Mouse (Mus musculus) MEL (cell line): ENCODE results near the gene Adgrf3. TPM values are rescaled to one million over a fixed set of nuclear protein-coding genes. Genes with fewer than 3 reads are reported as not detected.

Source experiments
- DNase-seq: peaks from one replicate; pipeline ENCODE4 v3.0.0; 2011; ENCODE audit warnings: low read depth, low spot score
- H3K27ac ChIP-seq: 2 replicates; pipeline ENCODE4 v1.5.1; 2012; ENCODE audit warnings: low read depth, mild to moderate bottlenecking, control low read depth, low read length, moderate library complexity; ENCODE audit not compliant: control insufficient read depth
- H3K27me3 ChIP-seq, 2 experiments: fragments of 150-350 bp in 1 of 2; sonication (generic) in 1 of 2; 2 replicates each; pipeline ENCODE4 v1.6.1; 2012; ENCODE audit warnings: low read length in 2 of 2, mild to moderate bottlenecking in 2 of 2, improper control_type of control experiment in 1 of 2, moderate library complexity in 1 of 2; ENCODE audit not compliant: insufficient read depth in 2 of 2, control insufficient read depth in 1 of 2
- H3K36me3 ChIP-seq, 2 experiments: 2 replicates each; pipeline ENCODE4 v1.6.1; 2012 to 2014; ENCODE audit warnings: low read length in 2 of 2, improper control_type of control experiment in 1 of 2, inconsistent platforms in 1 of 2, mild to moderate bottlenecking in 1 of 2; ENCODE audit not compliant: insufficient read depth in 2 of 2, control insufficient read depth in 1 of 2
- H3K4me1 ChIP-seq, 2 experiments: fragments of 150-350 bp in 1 of 2; sonication (generic) in 1 of 2; 2 replicates each; pipeline ENCODE4 v1.6.1; 2012; ENCODE audit warnings: low read length in 2 of 2, improper control_type of control experiment in 1 of 2, mild to moderate bottlenecking in 1 of 2; ENCODE audit not compliant: insufficient read depth in 2 of 2, control insufficient read depth in 1 of 2
- H3K4me3 ChIP-seq, 2 experiments: fragments of 150-350 bp in 1 of 2; sonication (generic) in 1 of 2; 2 replicates each; pipeline ENCODE4 v1.5.1; 2012; ENCODE audit warnings: low read depth in 2 of 2, low read length in 2 of 2, mild to moderate bottlenecking in 2 of 2, moderate library complexity in 2 of 2, control low read depth in 1 of 2, improper control_type of control experiment in 1 of 2; ENCODE audit not compliant: control insufficient read depth in 1 of 2, insufficient read depth in 1 of 2
- H3K79me2 ChIP-seq: 2 replicates; pipeline ENCODE4 v1.6.1; 2012; ENCODE audit warnings: mild to moderate bottlenecking, low read length, moderate library complexity; ENCODE audit not compliant: control insufficient read depth, poor library complexity, insufficient read depth
- H3K9ac ChIP-seq: 2 replicates; pipeline ENCODE4 v1.6.1; 2012; ENCODE audit warnings: low read depth, mild to moderate bottlenecking, control low read depth, low read length, moderate library complexity; ENCODE audit not compliant: control insufficient read depth, poor library complexity, severe bottlenecking
- H3K9me3 ChIP-seq: fragments of 150-350 bp; sonication (generic); replicated peaks from 2 replicates; pipeline ENCODE4 v1.6.1; 2012; ENCODE audit warnings: mild to moderate bottlenecking, low read length, improper control_type of control experiment, moderate library complexity; ENCODE audit not compliant: insufficient read depth
- CHD2 ChIP-seq: IDR thresholded peaks from 2 replicates; pipeline ENCODE4 v1.6.1; 2011; ENCODE audit warnings: low read length, improper control_type of control experiment
- CTCF ChIP-seq, 3 experiments: IDR thresholded peaks in 2 of 3; conservative IDR thresholded peaks in 1 of 3; 2 replicates each; pipeline ENCODE4 v1.5.1; 2011 to 2012; ENCODE audit warnings: low read length in 3 of 3, low read depth in 2 of 3, mild to moderate bottlenecking in 2 of 3, improper control_type of control experiment in 1 of 3, inconsistent platforms in 1 of 3, mixed read lengths in 1 of 3, moderate library complexity in 1 of 3; ENCODE audit not compliant: control insufficient read depth in 1 of 3, insufficient read depth in 1 of 3, poor library complexity in 1 of 3, severe bottlenecking in 1 of 3
- E2F4 ChIP-seq: IDR thresholded peaks from 2 replicates; pipeline ENCODE4 v1.6.1; 2011; ENCODE audit warnings: low read depth, low read length, improper control_type of control experiment, borderline replicate concordance
- ELF1 ChIP-seq: IDR thresholded peaks from 2 replicates; pipeline ENCODE4 v1.6.1; 2014; ENCODE audit warnings: low read depth, mild to moderate bottlenecking, inconsistent platforms, low read length, improper control_type of control experiment, moderate library complexity
- EP300 ChIP-seq, 2 experiments: IDR thresholded peaks; 2 replicates each; pipeline ENCODE4 v1.6.1; 2011; ENCODE audit warnings: improper control_type of control experiment in 2 of 2, low read length in 2 of 2, low read depth in 1 of 2, mild to moderate bottlenecking in 1 of 2
- ETS1 ChIP-seq: IDR thresholded peaks from 2 replicates; pipeline ENCODE4 v1.6.1; 2012; ENCODE audit warnings: low read depth, mild to moderate bottlenecking, inconsistent platforms, low read length, improper control_type of control experiment, moderate library complexity
- GABPA ChIP-seq: IDR thresholded peaks from 2 replicates; pipeline ENCODE4 v1.6.1; 2012; ENCODE audit warnings: low read depth, mild to moderate bottlenecking, inconsistent platforms, low read length, improper control_type of control experiment, moderate library complexity
- JUND ChIP-seq: IDR thresholded peaks from 2 replicates; pipeline ENCODE4 v1.6.1; 2011; ENCODE audit warnings: low read depth, mild to moderate bottlenecking, improper control_type of control experiment, low read length
- MAFK ChIP-seq: IDR thresholded peaks from 2 replicates; pipeline ENCODE4 v1.6.1; 2011; ENCODE audit warnings: low read depth, mild to moderate bottlenecking, low read length, improper control_type of control experiment, borderline replicate concordance
- MAX ChIP-seq: IDR thresholded peaks from 2 replicates; pipeline ENCODE4 v1.6.1; 2011; ENCODE audit warnings: low read length, improper control_type of control experiment
- MAZ ChIP-seq: IDR thresholded peaks from 2 replicates; pipeline ENCODE4 v1.6.1; 2012; ENCODE audit warnings: low read depth, mild to moderate bottlenecking, inconsistent platforms, low read length, improper control_type of control experiment
- MEF2A ChIP-seq: IDR thresholded peaks from 2 replicates; pipeline ENCODE4 v1.6.1; 2014; ENCODE audit warnings: low read depth, mild to moderate bottlenecking, inconsistent platforms, low read length, improper control_type of control experiment; ENCODE audit not compliant: poor library complexity, insufficient replicate concordance, severe bottlenecking; ENCODE audit errors: extremely low read depth
- MXI1 ChIP-seq: IDR thresholded peaks from 2 replicates; pipeline ENCODE4 v1.6.1; 2011; ENCODE audit warnings: mild to moderate bottlenecking, low read depth, low read length, improper control_type of control experiment
- NELFE ChIP-seq: IDR thresholded peaks from 2 replicates; pipeline ENCODE4 v1.6.1; 2011; ENCODE audit warnings: low read depth, low read length, improper control_type of control experiment
- NRF1 ChIP-seq: IDR thresholded peaks from 2 replicates; pipeline ENCODE4 v1.6.1; 2014; ENCODE audit warnings: low read depth, mild to moderate bottlenecking, inconsistent platforms, low read length, improper control_type of control experiment, moderate library complexity; ENCODE audit not compliant: poor library complexity, insufficient read depth, severe bottlenecking
- POLR2AphosphoS2 ChIP-seq: IDR thresholded peaks from 2 replicates; pipeline ENCODE4 v1.6.1; 2011; ENCODE audit warnings: low read length, improper control_type of control experiment
- POLR2AphosphoS5 ChIP-seq: IDR thresholded peaks from 2 replicates; pipeline ENCODE4 v1.6.1; 2012; ENCODE audit warnings: low read depth, borderline replicate concordance, mild to moderate bottlenecking, inconsistent platforms, low read length, moderate library complexity, mixed read lengths
- RCOR1 ChIP-seq: IDR thresholded peaks from 2 replicates; pipeline ENCODE4 v1.6.1; 2012; ENCODE audit warnings: low read depth, mild to moderate bottlenecking, inconsistent platforms, low read length, improper control_type of control experiment
- SIN3A ChIP-seq: IDR thresholded peaks from 2 replicates; pipeline ENCODE4 v1.6.1; 2012; ENCODE audit warnings: low read length, improper control_type of control experiment, inconsistent platforms
- SMC3 ChIP-seq: IDR thresholded peaks from 2 replicates; pipeline ENCODE4 v1.6.1; 2011; ENCODE audit warnings: low read depth, low read length, improper control_type of control experiment
- TAL1 ChIP-seq: IDR thresholded peaks from 2 replicates; pipeline ENCODE4 v1.6.1; 2012; ENCODE audit warnings: mild to moderate bottlenecking, inconsistent platforms, low read length, moderate library complexity, mixed read lengths
- TCF12 ChIP-seq: IDR thresholded peaks from 2 replicates; pipeline ENCODE4 v1.6.1; 2014; ENCODE audit warnings: low read depth, mild to moderate bottlenecking, inconsistent platforms, low read length, improper control_type of control experiment, moderate library complexity
- UBTF ChIP-seq: IDR thresholded peaks from 2 replicates; pipeline ENCODE4 v1.6.1; 2012; ENCODE audit warnings: low read depth, mild to moderate bottlenecking, inconsistent platforms, low read length, improper control_type of control experiment, moderate library complexity, borderline replicate concordance; ENCODE audit not compliant: insufficient read depth
- USF1 ChIP-seq: IDR thresholded peaks from 2 replicates; pipeline ENCODE4 v1.6.1; 2014; ENCODE audit warnings: low read depth, mild to moderate bottlenecking, inconsistent platforms, low read length, improper control_type of control experiment, moderate library complexity
- USF2 ChIP-seq, 2 experiments: IDR thresholded peaks; 2 replicates each; pipeline ENCODE4 v1.6.1; 2011 to 2012; ENCODE audit warnings: improper control_type of control experiment in 2 of 2, low read length in 2 of 2, borderline replicate concordance in 1 of 2, inconsistent platforms in 1 of 2, low read depth in 1 of 2, mild to moderate bottlenecking in 1 of 2; ENCODE audit not compliant: insufficient read depth in 1 of 2
- ZC3H11A ChIP-seq: IDR thresholded peaks from 2 replicates; pipeline ENCODE4 v1.6.1; 2012; ENCODE audit warnings: low read depth, mild to moderate bottlenecking, inconsistent platforms, low read length, improper control_type of control experiment
- ZKSCAN1 ChIP-seq: IDR thresholded peaks from 2 replicates; pipeline ENCODE4 v1.6.1; 2012; ENCODE audit warnings: low read depth, mild to moderate bottlenecking, inconsistent platforms, low read length, improper control_type of control experiment, moderate library complexity
- ZMIZ1 ChIP-seq: IDR thresholded peaks from 2 replicates; pipeline ENCODE4 v1.6.1; 2012; ENCODE audit warnings: low read depth, mild to moderate bottlenecking, inconsistent platforms, low read length, improper control_type of control experiment, moderate library complexity
- polyA plus RNA-seq, 2 experiments: library from polyadenylated mRNA; stranded (reverse) in 1 of 2; unstranded in 1 of 2; fragments of >175 nt in 1 of 2; fragments of >200 nt in 1 of 2; gene quantifications; 2 replicates each; pipeline versions ENCODE4 v1.2.1 to v1.2.4; 2012; ENCODE audit warnings: low replicate concordance in 2 of 2, low read depth in 1 of 2; ENCODE audit not compliant: insufficient read length in 2 of 2, insufficient read depth in 1 of 2, missing spikeins in 1 of 2
- total RNA-seq: library from RNA; depleted of rRNA; stranded (reverse); fragments of 300-350 nt; gene quantifications from 2 replicates; pipeline ENCODE4 v1.2.3, GENCODE M21; 2012

Gene Adgrf3
- total and polyA plus RNA-seq, 3 experiments, result 1.7 to 2.7 TPM; not detected in 1

DNA sequence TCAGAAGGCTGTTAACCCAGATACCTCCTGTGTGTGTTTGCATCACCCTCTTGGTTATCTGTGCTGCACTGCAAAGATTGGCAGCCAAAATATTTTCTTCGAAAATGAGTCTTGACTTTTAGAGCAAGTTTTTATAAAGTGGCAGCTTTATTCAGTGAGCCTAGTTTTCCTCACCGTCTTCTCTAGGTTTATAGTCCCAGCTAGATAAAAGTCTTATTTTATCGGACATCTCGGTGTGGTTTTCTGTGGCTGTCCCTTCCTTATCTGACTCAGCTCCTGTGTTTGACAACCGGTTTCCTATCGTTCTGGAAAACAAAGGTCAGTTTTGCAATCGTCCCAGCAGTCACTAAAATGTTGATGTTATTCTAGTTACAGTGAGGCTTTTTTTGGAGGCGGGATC is 28.5 kb upstream of the Adgrf3 start (continued):
- TF ChIP-seq ELF1 (0 out of 2 replicates have a peak, but pooled peaks have one; percentile 7), TAL1 (peak; percentile 36), POLR2AphosphoS2 (no peak), RCOR1 (peak; percentile 68)

DNA sequence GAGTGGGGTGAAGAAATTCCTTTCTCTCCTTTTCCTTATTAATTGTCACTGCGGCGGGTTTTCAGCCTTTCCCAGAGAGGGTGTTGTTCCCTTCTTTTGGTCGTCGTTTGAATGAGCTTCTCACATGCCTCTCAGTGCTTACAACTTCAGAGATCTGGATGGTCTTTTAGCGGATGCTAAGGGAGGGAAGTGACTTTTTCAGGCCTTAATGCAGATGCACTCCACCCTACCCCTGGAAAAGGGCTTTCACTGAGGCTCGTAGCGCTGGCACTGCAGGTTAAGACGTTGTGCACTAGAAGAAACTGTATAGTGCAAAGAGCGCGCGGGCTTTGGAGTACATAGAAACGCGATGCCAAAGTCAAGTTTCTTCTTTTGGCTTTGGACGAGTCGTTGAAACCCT is 27.5 kb upstream of the Adgrf3 start:
- Histone ChIP-seq H3K9me3 (no peaks in the 10 kb centered on the region), H3K4me3 (peak overlapping the region; percentile 81 to 85), H3K9ac (peak overlapping the region; percentile 82), H3K36me3 (peaks cover under 1 to 36% of the 10 kb centered on the region in 2 experiments; a peak in 3 of 4 replicates), H3K4me1 (peaks cover 21 to 22% of the 10 kb centered on the region in 2 experiments), H3K27ac (peak overlapping the region; percentile 80), H3K27me3 (no peaks in the 10 kb centered on the region), H3K79me2 (peaks cover 56% of the 10 kb centered on the region)
- DNase-seq, result peak; percentile 84
- TF ChIP-seq ELF1, result no peak
- no peak for TF ChIP-seq POLR2AphosphoS5
- no peak for TF ChIP-seq USF1
- TF ChIP-seq USF2 (IDR thresholded peaks at IDR 0.05; ENCODE audit: borderline replicate concordance in 1 of 2, insufficient read depth in 1 of 2, low read depth in 1 of 2, low read length in 2 of 2), result no peak
- TF ChIP-seq MAZ, result no peak
- TF ChIP-seq E2F4, result no peak
- peak; percentile 42; the same call in 1 of the 2 replicates for TF ChIP-seq SIN3A
- no peak for TF ChIP-seq SMC3
- no peak for TF ChIP-seq ZC3H11A
- no peak for TF ChIP-seq JUND
- TF ChIP-seq GABPA, result no peak
- TF ChIP-seq NRF1, result peak; percentile 3; the same call in 1 of the 2 replicates

DNA sequence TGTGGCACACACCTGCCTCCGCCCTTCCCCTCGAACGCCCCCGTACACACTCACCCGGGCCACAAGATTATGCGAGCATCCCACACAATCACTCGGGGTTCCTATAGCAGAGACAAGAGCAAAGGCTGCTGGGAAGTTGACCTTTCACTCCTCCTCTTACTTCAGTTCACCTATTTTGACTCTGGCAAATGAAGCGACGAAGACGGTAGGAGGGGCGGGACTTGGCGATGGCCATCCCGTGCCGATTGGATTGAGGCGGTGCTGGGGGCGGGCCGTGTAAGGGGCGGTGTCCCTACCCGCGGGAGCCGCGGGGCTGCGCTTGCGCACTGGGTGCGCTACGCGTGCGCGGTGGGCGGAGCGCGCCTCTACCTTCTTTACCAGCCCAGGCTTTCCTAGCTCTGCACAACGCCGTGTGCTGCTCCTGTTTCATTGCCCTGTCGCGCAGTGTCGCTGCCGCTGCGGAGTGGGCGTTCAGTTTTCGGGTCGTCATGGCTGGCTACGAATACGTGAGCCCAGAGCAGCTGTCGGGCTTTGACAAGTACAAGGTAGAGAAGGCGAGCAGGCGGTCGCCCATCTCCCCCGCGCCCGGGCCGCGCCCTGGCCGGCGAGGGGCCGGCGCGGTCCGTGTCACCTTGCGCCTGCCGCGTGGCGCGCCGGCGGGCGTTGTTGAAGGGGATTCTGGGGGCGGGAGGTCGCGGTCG is 26.9 kb upstream of the Adgrf3 start, which contains the start of gene Selenoi:
TSS of gene Selenoi (plus strand) at position 311 of the 701 bp plus-strand sequence.
- H3K9me3 ChIP-seq, result no peaks in the 10 kb centered on the region
- H3K79me2 ChIP-seq, result peaks cover 51% of the 10 kb centered on the region
- H3K36me3 ChIP-seq, result peaks cover 0 to 34% of the 10 kb centered on the region in 2 experiments; a peak in 2 of 4 replicates
- H3K27me3 ChIP-seq, result no peaks in the 10 kb centered on the region
- peaks cover 20 to 22% of the 10 kb centered on the region in 2 experiments for H3K4me1 ChIP-seq
- peak; percentile 100 for DNase-seq
- peak within 1 kb of the TSS; percentile 80 for H3K27ac ChIP-seq
- peak within 1 kb of the TSS; percentile 82 for H3K9ac ChIP-seq
- H3K4me3 ChIP-seq, result peak within 1 kb of the TSS; percentile 81 to 85
- TF ChIP-seq POLR2AphosphoS2 (peak; percentile 97), EP300 (IDR thresholded peaks at IDR 0.05; ENCODE audit: low read depth in 1 of 2, low read length in 2 of 2) (peak in 1 of 2 experiments; percentile 30; a peak in 1 of 4 replicates), CHD2 (peak; percentile 75), CTCF (IDR thresholded peaks at IDR 0.05 in 2 of 3, conservative IDR thresholded peaks at IDR 0.05 in 1 of 3; ENCODE audit: control insufficient read depth in 1 of 3, insufficient read depth in 1 of 3, low read depth in 2 of 3, low read length in 3 of 3, poor library complexity in 1 of 3, severe bottlenecking in 1 of 3) (no peak), MEF2A (no peak), SIN3A (peak; percentile 96), UBTF (no peak), ZMIZ1 (peak; percentile 97), NELFE (peak; percentile 98), TCF12 (peak; percentile 55), MXI1 (peak; percentile 96), MAFK (no peak), ETS1 (no peak; the same call in 1 of the 2 replicates), MAX (peak; percentile 82; the same call in 1 of the 2 replicates), ZKSCAN1 (no peak), NRF1 (peak; percentile 98), JUND (no peak)
